Mouse (Mus musculus) thymus, adult 2 months (tissue): ENCODE data around the gene Cd276.

Source experiments
- CTCF ChIP-seq: fragments of 200-500 bp; IDR thresholded peaks from 2 replicates; pipeline ENCODE4 v1.5.1; 2012; ENCODE audit warnings: mild to moderate bottlenecking, control low read depth, low read length, moderate library complexity, borderline replicate concordance; ENCODE audit not compliant: control insufficient read depth, poor library complexity, insufficient read depth; ENCODE audit errors: extremely low read depth
- POLR2A ChIP-seq: fragments of 200-500 bp; IDR thresholded peaks from 2 replicates; pipeline ENCODE4 v1.6.1; 2012; ENCODE audit warnings: mild to moderate bottlenecking, low read length, control low read depth, moderate library complexity; ENCODE audit not compliant: control insufficient read depth, poor library complexity, insufficient read depth; ENCODE audit errors: extremely low read depth

GRCm38 (mm10) chr9:58555685-58556414 is 613 bp upstream of the Cd276 start:
- no peak for TF ChIP-seq POLR2A
- no peak for TF ChIP-seq CTCF
